Mouse (Mus musculus): ENCODE data around the gene Fosl1. TPM values are rescaled to one million over a fixed set of nuclear protein-coding genes. Genes with fewer than 3 reads are reported as not detected.

Gene Fosl1
- polyA plus RNA-seq, 1 experiment = 146 TPM

DNA sequence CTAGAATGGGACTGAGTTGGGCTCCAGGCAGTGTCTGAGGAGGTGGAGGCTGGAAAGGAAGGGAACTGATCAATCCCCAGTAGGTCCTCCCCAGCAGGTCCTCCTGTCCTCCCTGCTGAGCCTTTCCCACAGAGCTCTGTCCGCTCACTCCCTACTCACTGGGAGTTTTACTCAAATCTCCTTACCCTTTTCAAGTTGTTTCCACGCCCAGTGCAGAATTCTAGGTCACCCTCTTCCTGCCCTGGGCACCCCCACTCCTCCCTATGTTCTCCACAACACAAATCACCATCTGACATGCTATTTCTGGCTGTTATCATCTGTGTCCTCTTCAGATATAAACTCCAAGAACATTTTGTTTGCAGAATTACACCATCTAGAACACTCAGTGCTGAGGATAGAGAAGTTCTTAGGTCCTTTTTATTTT, 32.8 kb upstream of the Fosl1 start:
- Histone ChIP-seq H3K4me3 (ENCODE audit: insufficient read depth, poor library complexity, severe bottlenecking) (no peak overlapping the region), H3ac (ENCODE audit: control insufficient read depth, insufficient read length, low read depth) (no peak overlapping the region), H3K79me3 (ENCODE audit: low read depth) (no peaks in the 10 kb centered on the region), H3K27me3 (ENCODE audit: control insufficient read depth, insufficient read depth, insufficient read length) (no peaks in the 10 kb centered on the region), H3K36me3 (ENCODE audit: control insufficient read depth, insufficient read depth) (no peaks in the 10 kb centered on the region), H3K79me2 (ENCODE audit: control insufficient read depth, insufficient read depth) (no peaks in the 10 kb centered on the region)
- TF ChIP-seq CEBPB (IDR thresholded peaks at IDR 0.05; ENCODE audit: low read depth) (no peak), MYOD1 (IDR thresholded peaks at IDR 0.05; ENCODE audit: control insufficient read depth, insufficient read length, low read depth) (no peak), MYOG (IDR thresholded peaks at IDR 0.05; ENCODE audit: control insufficient read depth, extremely low read depth, insufficient read length) (no peak), FOSL1 (IDR thresholded peaks at IDR 0.05; ENCODE audit: insufficient read depth, low read length, poor library complexity, severe bottlenecking) (no peak), USF1 (IDR thresholded peaks at IDR 0.05; ENCODE audit: low read depth) (no peak)

DNA sequence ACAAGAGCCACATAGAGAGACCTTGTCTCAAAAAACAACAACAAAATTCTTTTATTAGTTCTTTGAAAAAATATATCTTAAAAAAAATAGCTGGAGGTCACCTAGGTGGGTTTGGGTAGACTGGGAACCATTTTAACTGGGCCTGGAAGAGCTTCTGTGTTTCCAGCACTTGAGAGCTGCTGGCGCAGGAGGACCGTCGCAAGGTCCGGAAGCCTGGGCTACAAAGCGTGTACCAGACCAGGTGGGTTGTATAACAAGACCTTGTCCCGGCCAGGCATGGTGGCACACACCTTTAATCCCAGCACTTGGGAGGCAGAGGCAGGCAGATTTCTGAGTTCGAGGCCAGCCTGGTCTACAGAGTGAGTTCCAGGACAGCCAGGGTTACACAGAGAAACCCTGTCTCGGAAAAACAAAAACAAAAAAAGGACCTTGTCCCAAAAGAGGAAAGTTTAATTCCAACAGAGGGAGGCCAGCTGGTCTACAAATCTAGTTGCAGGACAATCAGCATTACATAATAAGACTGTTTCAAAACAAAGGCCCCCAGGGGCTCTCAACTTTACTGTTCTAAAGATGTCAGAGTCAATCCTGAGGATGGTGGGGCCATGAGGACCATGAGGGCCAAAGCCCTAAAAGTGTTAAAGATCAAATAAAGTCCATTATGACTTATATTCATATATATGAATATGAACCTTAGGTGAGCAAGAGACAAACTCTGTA, 28.4 kb upstream of the Fosl1 start:
- Histone ChIP-seq H3K27me3 (ENCODE audit: control insufficient read depth, insufficient read depth, insufficient read length) (no peaks in the 10 kb centered on the region), H3K36me3 (ENCODE audit: control insufficient read depth, insufficient read depth) (peaks cover 33% of the 10 kb centered on the region), H3K79me2 (ENCODE audit: control insufficient read depth, insufficient read depth) (peaks cover 23% of the 10 kb centered on the region), H3K79me3 (ENCODE audit: low read depth) (peaks cover 12% of the 10 kb centered on the region), H3K4me3 (ENCODE audit: insufficient read depth, poor library complexity, severe bottlenecking) (no peak overlapping the region), H3ac (ENCODE audit: control insufficient read depth, insufficient read length, low read depth) (no peak overlapping the region)
- no peak for TF ChIP-seq MYOD1 (IDR thresholded peaks at IDR 0.05; ENCODE audit: control insufficient read depth, insufficient read length, low read depth)
- TF ChIP-seq CTCF (IDR thresholded peaks at IDR 0.05; ENCODE audit: control insufficient read depth, insufficient read depth, insufficient read length) = no peak
- TF ChIP-seq USF1 (IDR thresholded peaks at IDR 0.05; ENCODE audit: low read depth) = no peak
- no peak for TF ChIP-seq FOSL1 (IDR thresholded peaks at IDR 0.05; ENCODE audit: insufficient read depth, low read length, poor library complexity, severe bottlenecking)
- TF ChIP-seq CEBPB (IDR thresholded peaks at IDR 0.05; ENCODE audit: low read depth) = no peak
- no peak for TF ChIP-seq MAX (IDR thresholded peaks at IDR 0.05)
- no peak for TF ChIP-seq MYOG (IDR thresholded peaks at IDR 0.05; ENCODE audit: control insufficient read depth, extremely low read depth, insufficient read length)

DNA sequence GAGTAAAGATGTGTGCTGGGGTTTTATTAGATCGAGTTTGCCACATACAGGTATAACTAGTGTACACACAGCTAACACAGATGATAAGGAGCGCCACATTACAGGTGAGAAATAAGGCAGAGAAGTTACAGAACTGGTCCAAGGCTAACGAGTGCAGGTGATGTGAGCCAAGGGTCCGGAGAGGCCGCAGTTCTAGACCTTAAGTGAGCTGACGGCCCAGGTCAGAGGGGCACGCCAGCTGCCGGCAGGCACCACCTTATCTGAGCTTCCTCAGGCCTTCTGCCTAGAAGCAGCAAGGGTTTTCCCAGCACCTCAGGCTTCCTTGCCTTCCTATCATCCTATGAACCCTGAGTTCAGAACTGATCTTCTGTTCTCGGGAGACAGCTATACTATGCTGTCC, 27.7 kb upstream of the Fosl1 start:
- H3K27me3 ChIP-seq (ENCODE audit: control insufficient read depth, insufficient read depth, insufficient read length) = no peaks in the 10 kb centered on the region
- no peak for TF ChIP-seq CTCF (IDR thresholded peaks at IDR 0.05; ENCODE audit: control insufficient read depth, insufficient read depth, insufficient read length)
- no peak for TF ChIP-seq CEBPB (IDR thresholded peaks at IDR 0.05; ENCODE audit: low read depth)
- no peak for TF ChIP-seq USF1 (IDR thresholded peaks at IDR 0.05; ENCODE audit: low read depth)
- no peak for TF ChIP-seq MYOG (IDR thresholded peaks at IDR 0.05; ENCODE audit: control insufficient read depth, extremely low read depth, insufficient read length)
- H3K79me3 ChIP-seq (ENCODE audit: low read depth) = peaks cover 13% of the 10 kb centered on the region
- H3K79me2 ChIP-seq (ENCODE audit: control insufficient read depth, insufficient read depth) = peaks cover 29% of the 10 kb centered on the region
- H3K4me3 ChIP-seq (ENCODE audit: insufficient read depth, poor library complexity, severe bottlenecking) = no peak overlapping the region
- peaks cover 33% of the 10 kb centered on the region for H3K36me3 ChIP-seq (ENCODE audit: control insufficient read depth, insufficient read depth)
- H3ac ChIP-seq (ENCODE audit: control insufficient read depth, insufficient read length, low read depth) = no peak overlapping the region

DNA sequence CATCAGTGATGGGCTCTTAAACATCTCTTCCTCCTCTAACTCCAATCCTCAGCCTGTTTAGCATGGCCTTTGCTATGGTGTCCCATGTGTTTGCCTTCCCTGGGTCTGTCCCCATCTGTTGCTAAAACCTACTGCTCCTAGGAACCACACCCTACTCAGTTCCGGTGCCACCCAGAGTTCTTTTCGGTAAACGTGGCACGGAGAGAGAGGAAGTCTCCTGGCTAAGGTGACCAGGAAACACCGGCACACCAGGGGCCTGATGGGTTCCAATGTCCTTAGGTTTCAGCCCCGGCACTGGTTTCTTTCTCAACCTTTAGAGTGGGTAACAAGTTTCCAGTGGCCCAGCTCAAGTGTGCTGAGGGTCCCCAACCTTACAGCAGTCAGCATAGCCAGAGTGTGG, 26.8 kb upstream of the Fosl1 start:
- no peak overlapping the region for H3ac ChIP-seq (ENCODE audit: control insufficient read depth, insufficient read length, low read depth)
- H3K27me3 ChIP-seq (ENCODE audit: control insufficient read depth, insufficient read depth, insufficient read length) = no peaks in the 10 kb centered on the region
- peaks cover 16% of the 10 kb centered on the region for H3K79me3 ChIP-seq (ENCODE audit: low read depth)
- no peak overlapping the region for H3K4me3 ChIP-seq (ENCODE audit: insufficient read depth, poor library complexity, severe bottlenecking)
- no peak for TF ChIP-seq CTCF (IDR thresholded peaks at IDR 0.05; ENCODE audit: control insufficient read depth, insufficient read depth, insufficient read length)
- no peak for TF ChIP-seq MYOD1 (IDR thresholded peaks at IDR 0.05; ENCODE audit: control insufficient read depth, insufficient read length, low read depth)
- TF ChIP-seq MAX (IDR thresholded peaks at IDR 0.05) = no peak
- no peak for TF ChIP-seq MYOG (IDR thresholded peaks at IDR 0.05; ENCODE audit: control insufficient read depth, extremely low read depth, insufficient read length)
- TF ChIP-seq CEBPB (IDR thresholded peaks at IDR 0.05; ENCODE audit: low read depth) = no peak
- no peak for TF ChIP-seq FOSL1 (IDR thresholded peaks at IDR 0.05; ENCODE audit: insufficient read depth, low read length, poor library complexity, severe bottlenecking)
- TF ChIP-seq USF1 (IDR thresholded peaks at IDR 0.05; ENCODE audit: low read depth) = no peak
- H3K79me2 ChIP-seq (ENCODE audit: control insufficient read depth, insufficient read depth) = peaks cover 35% of the 10 kb centered on the region
- peaks cover 33% of the 10 kb centered on the region for H3K36me3 ChIP-seq (ENCODE audit: control insufficient read depth, insufficient read depth)

DNA sequence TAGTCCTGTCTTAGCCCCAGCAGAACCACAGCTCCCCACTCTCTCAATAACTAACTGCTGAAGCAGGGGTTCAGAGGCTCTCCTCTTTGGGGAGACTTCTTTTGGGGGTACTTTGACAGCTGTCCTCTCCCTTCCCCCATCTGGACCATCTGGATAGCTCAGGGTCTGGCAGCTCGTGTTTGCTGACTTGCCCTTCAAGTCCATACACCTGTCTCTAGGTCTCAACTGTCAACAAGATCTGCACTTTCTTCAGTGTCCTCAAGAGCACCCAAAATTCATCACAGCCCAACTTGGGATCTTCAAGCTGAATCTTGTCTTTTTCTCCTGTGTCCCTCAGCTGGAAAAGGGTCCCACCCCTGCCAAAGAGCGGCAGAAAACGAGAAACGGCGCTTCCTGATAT, 25.6 kb upstream of the Fosl1 start:
- Histone ChIP-seq H3K4me3 (ENCODE audit: insufficient read depth, poor library complexity, severe bottlenecking) (no peak overlapping the region), H3K79me2 (ENCODE audit: control insufficient read depth, insufficient read depth) (peaks cover 47% of the 10 kb centered on the region), H3K27me3 (ENCODE audit: control insufficient read depth, insufficient read depth, insufficient read length) (no peaks in the 10 kb centered on the region), H3K36me3 (ENCODE audit: control insufficient read depth, insufficient read depth) (peaks cover 41% of the 10 kb centered on the region), H3K79me3 (ENCODE audit: low read depth) (peaks cover 28% of the 10 kb centered on the region), H3ac (ENCODE audit: control insufficient read depth, insufficient read length, low read depth) (no peak overlapping the region)
- TF ChIP-seq MYOD1 (IDR thresholded peaks at IDR 0.05; ENCODE audit: control insufficient read depth, insufficient read length, low read depth) (peak; percentile 29), USF1 (IDR thresholded peaks at IDR 0.05; ENCODE audit: low read depth) (no peak), CEBPB (IDR thresholded peaks at IDR 0.05; ENCODE audit: low read depth) (no peak)

DNA sequence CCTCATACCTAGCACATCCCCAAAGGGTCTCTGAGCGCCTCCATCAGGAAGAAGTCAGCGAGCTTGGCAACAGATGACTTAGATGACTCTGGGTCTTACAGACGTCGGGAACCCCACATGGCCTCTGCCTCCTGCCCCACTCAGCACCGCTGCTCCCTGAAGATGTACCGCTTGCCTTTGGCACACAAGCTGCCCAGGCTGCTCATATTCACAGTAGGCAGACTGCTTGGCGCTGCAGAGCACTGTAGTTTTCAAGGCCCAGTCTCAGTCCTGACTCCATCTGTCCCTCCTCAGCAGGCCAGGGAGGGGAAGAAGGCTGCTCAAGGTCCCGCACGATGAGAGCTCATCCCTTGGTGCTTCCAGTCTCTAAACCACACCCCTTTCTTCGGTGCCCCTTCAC, 25.1 kb upstream of the Fosl1 start:
- Histone ChIP-seq H3K27me3 (ENCODE audit: control insufficient read depth, insufficient read depth, insufficient read length) (no peaks in the 10 kb centered on the region), H3K4me3 (ENCODE audit: insufficient read depth, poor library complexity, severe bottlenecking) (no peak overlapping the region), H3K79me2 (ENCODE audit: control insufficient read depth, insufficient read depth) (peaks cover 52% of the 10 kb centered on the region), H3K36me3 (ENCODE audit: control insufficient read depth, insufficient read depth) (peaks cover 45% of the 10 kb centered on the region), H3ac (ENCODE audit: control insufficient read depth, insufficient read length, low read depth) (no peak overlapping the region), H3K79me3 (ENCODE audit: low read depth) (peaks cover 33% of the 10 kb centered on the region)
- TF ChIP-seq CEBPB (IDR thresholded peaks at IDR 0.05; ENCODE audit: low read depth) = no peak
- TF ChIP-seq MAX (IDR thresholded peaks at IDR 0.05) = no peak
- no peak for TF ChIP-seq CTCF (IDR thresholded peaks at IDR 0.05; ENCODE audit: control insufficient read depth, insufficient read depth, insufficient read length)
- no peak for TF ChIP-seq FOSL1 (IDR thresholded peaks at IDR 0.05; ENCODE audit: insufficient read depth, low read length, poor library complexity, severe bottlenecking)
- no peak for TF ChIP-seq USF1 (IDR thresholded peaks at IDR 0.05; ENCODE audit: low read depth)
- TF ChIP-seq MYOD1 (IDR thresholded peaks at IDR 0.05; ENCODE audit: control insufficient read depth, insufficient read length, low read depth) = no peak
- no peak for TF ChIP-seq MYOG (IDR thresholded peaks at IDR 0.05; ENCODE audit: control insufficient read depth, extremely low read depth, insufficient read length)
